Mouse (Mus musculus) liver, adult 2 months (tissue): Measurements from ENCODE around the gene Glmn.

Experiments used
- CTCF ChIP-seq: fragments of 200-500 bp; IDR thresholded peaks from 2 replicates; pipeline ENCODE4 v1.5.1; 2011; ENCODE audit warnings: low read depth, low read length, control low read depth
- POLR2A ChIP-seq: fragments of 200-500 bp; IDR thresholded peaks from 2 replicates; pipeline ENCODE4 v1.6.1; 2011; ENCODE audit warnings: low read length, control low read depth; ENCODE audit not compliant: insufficient read depth; ENCODE audit errors: extremely low read depth

DNA sequence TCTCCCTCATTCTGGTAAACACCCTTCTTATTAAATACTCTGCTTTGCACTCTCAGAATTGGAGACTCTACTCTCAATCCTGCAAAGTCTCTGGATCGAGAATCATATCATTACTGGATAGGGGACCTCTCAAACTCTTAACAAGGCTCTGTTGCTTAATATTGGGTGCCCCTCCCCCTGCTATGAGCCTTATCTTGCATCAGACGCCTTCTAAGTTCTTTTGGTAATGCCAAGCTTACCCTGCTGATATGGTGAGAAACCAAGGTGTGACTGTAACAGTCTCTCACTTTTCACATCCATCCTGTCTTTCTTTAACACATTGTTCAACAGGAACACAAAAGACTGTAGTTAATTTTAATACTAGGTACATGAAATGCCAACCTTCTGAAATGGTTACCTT lies 64.1 kb downstream of the Glmn start:
- TF ChIP-seq POLR2A: no peak
- no peak for TF ChIP-seq CTCF
